Mouse (Mus musculus) heart, postnatal 0 days (tissue): ENCODE results near the gene Nadk2. TPM values are rescaled to one million over a fixed set of nuclear protein-coding genes. Genes with fewer than 3 reads are reported as not detected.

Source experiments
- ATAC-seq: fragments of 200-750 bp; cut with Nextera tagmentation; 2 replicates; pipeline ENCODE4 v1.8.0; 2017; ENCODE audit warnings: low read depth, moderate number of reproducible peaks, moderate library complexity; ENCODE audit not compliant: insufficient read depth
- DNase-seq: peaks from one replicate; pipeline ENCODE4 v3.0.0-alpha.2; 2016; ENCODE audit warnings: low spot score
- H3K27ac ChIP-seq: fragments of 300-500 bp; sonication (generic); 2 replicates; pipeline ENCODE4 v1.5.1; 2014; ENCODE audit warnings: low read depth, mild to moderate bottlenecking
- H3K27me3 ChIP-seq: fragments of 300-500 bp; sonication (generic); 2 replicates; pipeline ENCODE4 v1.6.1; 2014; ENCODE audit warnings: low read length, mixed read lengths; ENCODE audit not compliant: control insufficient read depth, insufficient read depth
- H3K36me3 ChIP-seq: fragments of 300-500 bp; sonication (generic); replicated peaks from 2 replicates; pipeline ENCODE4 v1.6.1; 2014; ENCODE audit warnings: low read length, mixed read lengths; ENCODE audit not compliant: control insufficient read depth, insufficient read depth
- H3K4me1 ChIP-seq: fragments of 300-500 bp; sonication (generic); 2 replicates; pipeline ENCODE4 v1.6.1; 2014; ENCODE audit warnings: antibody characterized with exemption; ENCODE audit not compliant: control insufficient read depth, insufficient read depth
- H3K4me2 ChIP-seq: fragments of 300-500 bp; sonication (generic); 2 replicates; pipeline ENCODE4 v1.6.1; 2014; ENCODE audit warnings: low read depth, mild to moderate bottlenecking, low read length, moderate library complexity
- H3K4me3 ChIP-seq: fragments of 300-500 bp; sonication (generic); 2 replicates; pipeline ENCODE4 v1.5.1; 2014; ENCODE audit warnings: low read depth, low read length
- H3K9ac ChIP-seq: fragments of 300-500 bp; sonication (generic); replicated peaks from 2 replicates; pipeline ENCODE4 v1.6.1; 2014; ENCODE audit warnings: low read depth, low read length, mixed read lengths
- H3K9me3 ChIP-seq: fragments of 300-500 bp; sonication (generic); replicated peaks from 2 replicates; pipeline ENCODE4 v1.6.1; 2016; ENCODE audit warnings: low read length; ENCODE audit not compliant: control insufficient read depth
- CTCF ChIP-seq: IDR thresholded peaks from 2 replicates; pipeline ENCODE4 v1.5.1; 2016; ENCODE audit warnings: antibody characterized with exemption, control low read depth, low read depth
- EP300 ChIP-seq: IDR thresholded peaks from 2 replicates; pipeline ENCODE4 v1.6.1; 2016; ENCODE audit warnings: antibody characterized with exemption, low read depth
- WGBS: fragments of 180-500 bp; shearing (Covaris S2); extraction: QIAGEN DNeasy Blood & Tissue Kit; methylation state at CpG from one replicate; pipeline ENCODE4 v1.1.7; 2014; 5-methylcytosine and 5-hydroxymethylcytosine counted together
- polyA plus RNA-seq: library from polyadenylated mRNA; unstranded; fragments of >200 nt; fragmentation: Nextera tagmentation; extraction: Ambion mirVana; gene quantifications from 2 replicates; pipeline ENCODE4 v1.2.1, GENCODE M21; 2015
- total RNA-seq: library from RNA; depleted of rRNA; stranded (reverse); fragments of >200 nt; gene quantifications from 2 replicates; pipeline ENCODE4 v1.2.3, GENCODE M21; 2014; ENCODE audit warnings: low replicate concordance

The Nadk2 gene
- total and polyA plus RNA-seq, 2 experiments from 2014 or later, result 33.8 to 41.6 TPM

DNA sequence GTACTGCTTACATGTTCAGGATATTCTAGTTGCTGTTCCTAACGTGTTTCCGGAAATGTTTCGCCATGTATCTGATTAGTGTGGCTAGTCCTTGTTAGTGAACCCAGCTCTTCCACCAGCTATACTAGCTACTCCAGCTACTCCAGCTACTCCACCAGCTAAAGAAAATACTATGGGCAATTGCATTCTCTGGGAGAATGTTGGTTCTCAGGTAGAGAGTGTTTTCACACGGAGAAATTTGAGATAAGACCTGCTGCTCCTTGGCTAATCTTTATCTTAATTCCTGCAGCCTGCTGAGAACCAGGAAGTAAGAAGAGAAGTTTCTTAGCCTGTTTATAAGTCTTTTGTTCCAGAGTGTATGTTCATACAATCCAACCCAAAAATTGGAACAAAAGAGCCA lies 9.1 kb downstream of the Nadk2 start:
- DNase-seq, result no peak
- Histone ChIP-seq H3K4me2 (no peak overlapping the region), H3K4me1 (peaks cover 57% of the 10 kb centered on the region), H3K9ac (no peak overlapping the region), H3K9me3 (no peaks in the 10 kb centered on the region), H3K27me3 (no peaks in the 10 kb centered on the region), H3K27ac (peak overlapping the region; percentile 15), H3K36me3 (0 out of 2 replicates have a peak, but pooled peaks cover 3% of the 10 kb centered on the region), H3K4me3 (no peak overlapping the region)
- 23% methylated on average over 4 of the region's 4 CpGs for WGBS
- ATAC-seq, result no peak
- TF ChIP-seq EP300, result no peak
- no peak for TF ChIP-seq CTCF

DNA sequence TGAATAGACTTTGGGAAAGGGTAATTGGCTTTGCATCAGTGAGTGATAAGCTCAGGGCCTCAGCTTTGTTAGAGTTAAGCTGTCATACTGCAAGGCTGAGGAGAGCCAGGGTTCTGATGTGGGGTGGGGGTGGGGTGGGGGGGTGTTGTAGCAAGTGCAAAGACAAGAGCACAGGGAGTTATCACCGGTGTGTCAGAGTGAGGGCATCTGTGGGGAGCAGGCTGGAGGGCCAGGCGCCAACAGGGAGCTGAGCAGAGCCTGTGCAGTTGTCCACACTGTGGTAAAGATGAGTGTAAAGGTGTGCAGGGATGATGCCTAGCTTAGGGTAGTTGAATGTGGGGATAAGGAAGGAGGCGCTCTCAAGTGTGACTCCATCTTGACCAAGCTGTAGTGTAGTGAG lies 10.2 kb downstream of the Nadk2 start:
- TF ChIP-seq EP300 (no peak), CTCF (no peak)
- no peak for ATAC-seq

DNA sequence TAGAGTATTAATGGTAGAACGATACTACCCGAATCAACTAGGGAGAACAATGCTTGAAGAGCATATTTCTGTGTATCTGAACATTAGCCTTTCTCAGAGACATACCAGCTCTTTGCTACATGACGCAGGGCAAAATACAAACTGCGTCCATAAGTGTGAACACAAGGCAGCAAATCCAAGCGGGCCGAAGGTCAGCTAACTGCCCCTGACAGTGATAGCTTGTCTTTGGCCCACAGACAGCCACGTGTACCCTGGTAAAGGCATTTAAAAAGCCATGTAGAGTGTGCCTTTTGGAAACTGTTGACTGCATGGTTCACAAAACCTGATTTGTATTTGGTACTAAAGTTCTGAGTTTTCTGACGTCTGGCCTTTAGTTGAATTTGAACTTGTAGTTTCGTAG lies 11.7 kb downstream of the Nadk2 start:
- ATAC-seq (no peak), DNase-seq (no peak)
- no peak overlapping the region for H3K4me2 ChIP-seq
- H3K4me3 ChIP-seq, result no peak overlapping the region
- H3K36me3 ChIP-seq, result 0 out of 2 replicates have a peak, but pooled peaks cover 3% of the 10 kb centered on the region
- H3K9me3 ChIP-seq, result no peaks in the 10 kb centered on the region
- no peak for TF ChIP-seq EP300
- no peak for TF ChIP-seq CTCF
- 62% methylated on average over 9 of the region's 9 CpGs for WGBS
- H3K27ac ChIP-seq, result peak overlapping the region; percentile 25; the same call in 1 of the 2 replicates
- peaks cover 41% of the 10 kb centered on the region for H3K4me1 ChIP-seq
- no peak overlapping the region for H3K9ac ChIP-seq
- no peaks in the 10 kb centered on the region for H3K27me3 ChIP-seq

More for the DNA sequence above, 10.2 kb downstream of the Nadk2 start:
- Histone ChIP-seq H3K9me3 (no peaks in the 10 kb centered on the region), H3K36me3 (0 out of 2 replicates have a peak, but pooled peaks cover 3% of the 10 kb centered on the region), H3K27ac (0 out of 2 replicates have a peak overlapping the region, but pooled peaks have one; percentile 49), H3K27me3 (no peaks in the 10 kb centered on the region), H3K4me1 (peaks cover 47% of the 10 kb centered on the region), H3K9ac (no peak overlapping the region), H3K4me3 (no peak overlapping the region), H3K4me2 (no peak overlapping the region)
- DNase-seq, result no peak
- WGBS, result 42% methylated on average over 3 of the region's 3 CpGs

DNA sequence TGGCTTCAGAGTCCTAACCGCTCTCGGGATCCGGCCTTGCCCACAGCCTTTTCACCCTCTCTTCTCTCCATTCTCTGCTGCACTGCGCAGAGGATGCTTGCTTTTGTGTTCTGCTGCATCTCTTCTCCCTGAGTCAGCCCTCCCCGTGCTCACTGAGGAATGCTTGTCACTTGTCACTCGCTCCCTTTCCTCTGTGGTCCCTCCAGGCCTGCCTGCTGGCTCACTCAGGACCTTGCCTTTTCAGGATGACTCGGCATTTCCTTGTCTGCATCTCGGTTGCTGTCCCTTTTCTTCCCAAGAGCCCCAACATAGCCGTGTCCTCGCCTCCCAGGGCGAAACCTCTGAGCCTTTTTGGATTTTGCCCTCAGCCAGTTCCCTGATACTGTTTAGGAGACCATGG lies 15.8 kb downstream of the Nadk2 start:
- no peak overlapping the region for H3K9ac ChIP-seq
- no peak for ATAC-seq
- H3K27ac ChIP-seq, result no peak overlapping the region
- H3K9me3 ChIP-seq, result no peaks in the 10 kb centered on the region
- no peaks in the 10 kb centered on the region for H3K27me3 ChIP-seq
- H3K4me2 ChIP-seq, result no peak overlapping the region
- peaks cover 17% of the 10 kb centered on the region; the same call in 1 of the 2 replicates for H3K36me3 ChIP-seq
- H3K4me3 ChIP-seq, result no peak overlapping the region
- DNase-seq, result peak; percentile 41
- H3K4me1 ChIP-seq, result peaks cover 4% of the 10 kb centered on the region
- TF ChIP-seq EP300, result no peak
- no peak for TF ChIP-seq CTCF
- 39% methylated on average over 11 of the region's 11 CpGs for WGBS

GRCm38 (mm10) chr15:9087421-9087820 lies 16.4 kb downstream of the Nadk2 start:
- Histone ChIP-seq H3K4me3 (no peak overlapping the region), H3K27ac (no peak overlapping the region)

More at GRCm38 (mm10) chr15:9087421-9087820, 16.4 kb downstream of the Nadk2 start:
- Histone ChIP-seq H3K4me1 (peaks cover 4% of the 10 kb centered on the region; the same call in 1 of the 2 replicates), H3K9me3 (no peaks in the 10 kb centered on the region), H3K4me2 (no peak overlapping the region), H3K27me3 (no peaks in the 10 kb centered on the region), H3K36me3 (peaks cover 17% of the 10 kb centered on the region; the same call in 1 of the 2 replicates), H3K9ac (no peak overlapping the region)
- no peak for ATAC-seq
- TF ChIP-seq EP300, result no peak
- DNase-seq, result no peak
- 67% methylated on average over 5 of the region's 5 CpGs for WGBS
